Mouse (Mus musculus): Measurements from ENCODE around the gene Atp5mpl. TPM values are rescaled to one million over a fixed set of nuclear protein-coding genes. Genes with fewer than 3 reads are reported as not detected.

Atp5mpl gene
- polyA plus RNA-seq, 1 experiment from 2014 or later, result 865 TPM

- Histone ChIP-seq H3K9ac (ENCODE audit: low read length) (no peak overlapping the region), H3K9me3 (ENCODE audit: control insufficient read depth, low read length) (no peaks in the 10 kb centered on the region), H3K4me3 (ENCODE audit: low read depth, low read length) (no peak overlapping the region), H3K4me1 (replicated peaks; ENCODE audit: control insufficient read depth, insufficient read depth) (no peaks in the 10 kb centered on the region), H3K36me3 (ENCODE audit: control insufficient read depth, insufficient read depth, low read length) (no peaks in the 10 kb centered on the region), H3K27ac (replicated peaks) (no peak overlapping the region; the same call in 1 of the 2 replicates), H3K4me2 (replicated peaks; ENCODE audit: low read depth) (no peak overlapping the region), H3K27me3 (ENCODE audit: control insufficient read depth, insufficient read depth, low read length) (no peaks in the 10 kb centered on the region)
- DNase-seq (ENCODE audit: low spot score), result peak; percentile 60
- peak; percentile 40 for ATAC-seq (ENCODE audit: low FRiP score, low TSS enrichment)
- TF ChIP-seq CTCF (IDR thresholded peaks at IDR 0.05; ENCODE audit: low read depth) (no peak), EP300 (optimal IDR thresholded peaks at IDR 0.05) (no peak)
- 31% methylated on average over 1 of the region's 1 CpGs for WGBS
Observed at GRCm38 (mm10) chr12:111927338-111927737, 39.4 kb downstream of the Atp5mpl start.

DNA sequence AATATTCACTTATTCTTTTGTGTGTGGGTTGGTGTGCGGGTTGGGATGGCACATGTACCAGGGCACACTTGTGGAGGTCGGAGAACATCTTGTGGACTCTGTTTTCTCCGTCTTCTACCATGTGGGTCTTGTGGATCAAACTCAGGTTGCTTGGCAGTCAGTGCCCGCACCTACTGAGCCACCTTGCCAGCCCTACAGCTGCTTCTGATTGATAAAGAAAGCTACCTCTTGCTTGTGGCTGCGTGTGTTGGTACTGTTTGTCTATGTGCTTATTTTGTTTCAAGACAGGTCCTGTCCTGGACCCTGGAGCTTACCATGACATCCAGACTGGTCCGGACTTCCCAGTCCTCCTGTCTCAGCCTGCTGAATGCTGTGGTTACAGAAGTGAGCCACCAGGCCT is 43.7 kb downstream of the Atp5mpl start:
- TF ChIP-seq CTCF (IDR thresholded peaks at IDR 0.05; ENCODE audit: low read depth) (no peak), EP300 (optimal IDR thresholded peaks at IDR 0.05) (no peak)
- no peak overlapping the region for H3K4me3 ChIP-seq (ENCODE audit: low read depth, low read length)
- no peaks in the 10 kb centered on the region for H3K27me3 ChIP-seq (ENCODE audit: control insufficient read depth, insufficient read depth, low read length)
- H3K36me3 ChIP-seq (ENCODE audit: control insufficient read depth, insufficient read depth, low read length), result no peaks in the 10 kb centered on the region
- DNase-seq (ENCODE audit: low spot score), result no peak
- no peaks in the 10 kb centered on the region for H3K4me1 ChIP-seq (replicated peaks; ENCODE audit: control insufficient read depth, insufficient read depth)
- no peak overlapping the region for H3K27ac ChIP-seq (replicated peaks)
- no peak for ATAC-seq (ENCODE audit: low FRiP score, low TSS enrichment)
- no peaks in the 10 kb centered on the region for H3K9me3 ChIP-seq (ENCODE audit: control insufficient read depth, low read length)
- no peak overlapping the region for H3K9ac ChIP-seq (ENCODE audit: low read length)
- no peak overlapping the region for H3K4me2 ChIP-seq (replicated peaks; ENCODE audit: low read depth)
- 80% methylated on average over 6 of the region's 6 CpGs for WGBS

GRCm38 (mm10) chr12:111920046-111920445 is 46.7 kb downstream of the Atp5mpl start:
- Histone ChIP-seq H3K9me3 (ENCODE audit: control insufficient read depth, low read length) (no peaks in the 10 kb centered on the region), H3K4me2 (replicated peaks; ENCODE audit: low read depth) (no peak overlapping the region), H3K36me3 (ENCODE audit: control insufficient read depth, insufficient read depth, low read length) (no peaks in the 10 kb centered on the region), H3K27ac (replicated peaks) (no peak overlapping the region), H3K27me3 (ENCODE audit: control insufficient read depth, insufficient read depth, low read length) (no peaks in the 10 kb centered on the region), H3K4me3 (ENCODE audit: low read depth, low read length) (no peak overlapping the region), H3K9ac (ENCODE audit: low read length) (no peak overlapping the region), H3K4me1 (replicated peaks; ENCODE audit: control insufficient read depth, insufficient read depth) (no peaks in the 10 kb centered on the region)
- DNase-seq (ENCODE audit: low spot score), result no peak
- 55% methylated on average over 9 of the region's 9 CpGs for WGBS
- TF ChIP-seq EP300 (optimal IDR thresholded peaks at IDR 0.05), result no peak
- ATAC-seq (ENCODE audit: low FRiP score, low TSS enrichment), result no peak

DNA sequence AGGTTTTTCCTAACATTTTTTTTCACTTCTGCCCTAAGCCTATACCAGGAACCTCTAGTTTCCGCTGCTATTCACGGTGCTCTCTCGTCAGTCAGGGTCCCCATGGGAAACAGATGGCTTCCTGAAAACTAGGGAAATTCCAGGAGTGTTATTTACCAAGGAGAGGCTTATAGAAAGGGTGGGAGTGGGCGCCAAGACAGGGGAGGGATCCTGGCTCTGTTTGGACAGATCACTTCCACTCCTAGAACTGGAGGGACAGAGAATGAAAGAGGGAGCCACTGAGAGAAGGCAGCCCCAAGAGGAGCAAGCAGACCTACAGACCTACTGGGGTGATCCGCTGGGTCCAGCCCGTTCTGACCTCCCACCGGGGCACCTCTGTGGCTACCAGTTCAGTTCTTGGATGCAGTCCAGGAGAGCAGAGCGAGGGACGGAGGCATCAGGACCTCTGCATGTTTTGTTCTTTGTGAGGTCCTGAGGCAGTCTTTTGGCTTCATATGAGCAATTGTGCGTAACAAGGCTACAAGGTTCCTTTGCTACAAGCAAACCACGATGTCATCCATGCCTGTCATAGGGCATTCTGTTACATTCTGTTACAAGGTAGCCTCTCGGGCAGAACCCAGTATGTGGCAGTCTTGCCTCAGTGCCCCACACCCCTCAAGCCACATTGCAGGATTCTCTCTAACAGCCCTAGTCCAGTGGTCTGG is 50.1 kb downstream of the Atp5mpl start:
- Histone ChIP-seq H3K27me3 (ENCODE audit: control insufficient read depth, insufficient read depth, low read length) (no peaks in the 10 kb centered on the region), H3K36me3 (ENCODE audit: control insufficient read depth, insufficient read depth, low read length) (no peaks in the 10 kb centered on the region), H3K9me3 (ENCODE audit: control insufficient read depth, low read length) (no peaks in the 10 kb centered on the region), H3K4me3 (ENCODE audit: low read depth, low read length) (no peak overlapping the region), H3K4me1 (replicated peaks; ENCODE audit: control insufficient read depth, insufficient read depth) (no peaks in the 10 kb centered on the region), H3K4me2 (replicated peaks; ENCODE audit: low read depth) (no peak overlapping the region), H3K27ac (replicated peaks) (peak overlapping the region; percentile 45; the same call in 1 of the 2 replicates), H3K9ac (ENCODE audit: low read length) (0 out of 2 replicates have a peak overlapping the region, but pooled peaks have one; percentile 13)
- 41% methylated on average over 12 of the region's 12 CpGs for WGBS
- peak; percentile 14 for DNase-seq (ENCODE audit: low spot score)
- ATAC-seq (ENCODE audit: low FRiP score, low TSS enrichment), result no peak
- TF ChIP-seq EP300 (optimal IDR thresholded peaks at IDR 0.05) (no peak), CTCF (IDR thresholded peaks at IDR 0.05; ENCODE audit: low read depth) (no peak)

- H3K27ac ChIP-seq (replicated peaks), result no peak overlapping the region
Observed at GRCm38 (mm10) chr12:111915781-111916180, 51.0 kb downstream of the Atp5mpl start.

DNA sequence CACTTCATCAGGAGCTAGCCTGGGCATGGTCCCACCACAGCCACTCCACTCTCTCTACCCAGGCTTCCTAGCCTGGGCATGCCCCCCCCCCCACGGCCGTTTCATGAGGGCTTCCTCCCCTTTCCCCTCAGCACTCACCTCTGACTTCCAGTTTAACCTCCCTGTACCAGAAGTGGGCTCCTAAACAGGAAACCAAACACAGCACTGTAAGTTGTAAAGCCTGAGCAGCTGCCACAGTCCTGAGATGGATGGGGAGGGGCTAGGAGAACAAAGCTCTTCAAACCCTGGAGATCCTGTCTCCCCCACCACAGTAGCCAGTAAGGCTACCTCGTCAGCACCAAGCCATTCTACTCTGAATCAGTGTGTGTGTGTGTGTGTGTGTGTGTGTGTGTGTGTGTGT is 52.7 kb downstream of the Atp5mpl start:
- Histone ChIP-seq H3K9me3 (ENCODE audit: control insufficient read depth, low read length) (no peaks in the 10 kb centered on the region), H3K4me2 (replicated peaks; ENCODE audit: low read depth) (no peak overlapping the region), H3K36me3 (ENCODE audit: control insufficient read depth, insufficient read depth, low read length) (no peaks in the 10 kb centered on the region), H3K4me3 (ENCODE audit: low read depth, low read length) (no peak overlapping the region), H3K27ac (replicated peaks) (no peak overlapping the region), H3K4me1 (replicated peaks; ENCODE audit: control insufficient read depth, insufficient read depth) (no peaks in the 10 kb centered on the region), H3K27me3 (ENCODE audit: control insufficient read depth, insufficient read depth, low read length) (no peaks in the 10 kb centered on the region), H3K9ac (ENCODE audit: low read length) (no peak overlapping the region)
- WGBS, result 63% methylated on average over 3 of the region's 3 CpGs
- DNase-seq (ENCODE audit: low spot score) (no peak), ATAC-seq (ENCODE audit: low FRiP score, low TSS enrichment) (no peak)
- TF ChIP-seq CTCF (IDR thresholded peaks at IDR 0.05; ENCODE audit: low read depth), result no peak
- no peak for TF ChIP-seq EP300 (optimal IDR thresholded peaks at IDR 0.05)

More at GRCm38 (mm10) chr12:111915781-111916180, 51.0 kb downstream of the Atp5mpl start:
- H3K27me3 ChIP-seq (ENCODE audit: control insufficient read depth, insufficient read depth, low read length), result no peaks in the 10 kb centered on the region
- H3K9me3 ChIP-seq (ENCODE audit: control insufficient read depth, low read length), result no peaks in the 10 kb centered on the region
- no peaks in the 10 kb centered on the region for H3K4me1 ChIP-seq (replicated peaks; ENCODE audit: control insufficient read depth, insufficient read depth)
- no peak for ATAC-seq (ENCODE audit: low FRiP score, low TSS enrichment)
- no peak overlapping the region for H3K4me2 ChIP-seq (replicated peaks; ENCODE audit: low read depth)
- no peak for DNase-seq (ENCODE audit: low spot score)
- no peak for TF ChIP-seq CTCF (IDR thresholded peaks at IDR 0.05; ENCODE audit: low read depth)
- TF ChIP-seq EP300 (optimal IDR thresholded peaks at IDR 0.05), result no peak
- no peak overlapping the region for H3K9ac ChIP-seq (ENCODE audit: low read length)
- no peak overlapping the region for H3K4me3 ChIP-seq (ENCODE audit: low read depth, low read length)
- 87% methylated on average over 6 of the region's 6 CpGs for WGBS
- no peaks in the 10 kb centered on the region for H3K36me3 ChIP-seq (ENCODE audit: control insufficient read depth, insufficient read depth, low read length)
